Mouse (Mus musculus) lung, embryonic 14.5 days (tissue): ENCODE measurements around the gene Rhov. TPM values are rescaled to one million over a fixed set of nuclear protein-coding genes. Genes with fewer than 3 reads are reported as not detected.

Experiments used
- ATAC-seq: fragments of 200-750 bp; cut with Nextera tagmentation; 2 replicates; pipeline ENCODE4 v1.8.0; 2017; ENCODE audit warnings: mild to moderate bottlenecking, moderate TSS enrichment, moderate library complexity; ENCODE audit not compliant: insufficient read depth
- DNase-seq: peaks from one replicate; pipeline ENCODE4 v3.0.0-alpha.2; 2015
- H3K27ac ChIP-seq: fragments of 300-500 bp; sonication (generic); 2 replicates; pipeline ENCODE4 v1.5.1; 2014; ENCODE audit warnings: low read depth, mild to moderate bottlenecking, moderate library complexity
- H3K27me3 ChIP-seq: fragments of 300-500 bp; sonication (generic); 2 replicates; pipeline ENCODE4 v1.6.1; 2014; ENCODE audit warnings: low read length, control low read depth; ENCODE audit not compliant: insufficient read depth
- H3K36me3 ChIP-seq: fragments of 300-500 bp; sonication (generic); 2 replicates; pipeline ENCODE4 v1.6.1; 2014; ENCODE audit warnings: control low read depth; ENCODE audit not compliant: insufficient read depth
- H3K4me1 ChIP-seq: fragments of 300-500 bp; sonication (generic); 2 replicates; pipeline ENCODE4 v1.6.1; 2014; ENCODE audit warnings: antibody characterized with exemption, control low read depth; ENCODE audit not compliant: insufficient read depth
- H3K4me2 ChIP-seq: fragments of 300-500 bp; sonication (generic); 2 replicates; pipeline ENCODE4 v1.6.1; 2014; ENCODE audit warnings: mild to moderate bottlenecking
- H3K4me3 ChIP-seq: fragments of 300-500 bp; sonication (generic); 2 replicates; pipeline ENCODE4 v1.5.1; 2014; ENCODE audit warnings: low read depth, low read length
- H3K9ac ChIP-seq: fragments of 300-500 bp; sonication (generic); 2 replicates; pipeline ENCODE4 v1.6.1; 2014
- H3K9me3 ChIP-seq: fragments of 300-500 bp; sonication (generic); 2 replicates; pipeline ENCODE4 v1.6.1; 2016; ENCODE audit warnings: low read depth, low read length, control low read depth
- CTCF ChIP-seq: IDR thresholded peaks from 2 replicates; pipeline ENCODE4 v1.5.1; 2016; ENCODE audit warnings: antibody characterized with exemption, low read depth
- WGBS: fragments of 180-500 bp; shearing (Covaris S2); extraction: QIAGEN DNeasy Blood & Tissue Kit; methylation state at CpG from one replicate; pipeline ENCODE4 v1.1.7; 2014; 5-methylcytosine and 5-hydroxymethylcytosine counted together
- polyA plus RNA-seq: library from polyadenylated mRNA; unstranded; fragments of >200 nt; fragmentation: Nextera tagmentation; extraction: Ambion mirVana; gene quantifications from 2 replicates; pipeline ENCODE4 v1.2.1, GENCODE M21; 2014

The Rhov gene
- polyA plus RNA-seq, 1 experiment from 2014 or later = 0.24 TPM

- TF ChIP-seq CTCF = no peak
- H3K36me3 ChIP-seq = peaks cover 34% of the 10 kb centered on the region
- H3K4me1 ChIP-seq = 0 out of 2 replicates have a peak, but pooled peaks cover 9% of the 10 kb centered on the region
- 2% methylated on average over 11 of the region's 11 CpGs for WGBS
- H3K27ac ChIP-seq = peak overlapping the region; percentile 50; the same call in 1 of the 2 replicates
- peak overlapping the region; percentile 80 for H3K9ac ChIP-seq
- DNase-seq (no peak), ATAC-seq (peak; percentile 8; the same call in 1 of the 2 replicates)
- no peaks in the 10 kb centered on the region for H3K9me3 ChIP-seq
- H3K4me3 ChIP-seq = peak overlapping the region; percentile 78
- no peaks in the 10 kb centered on the region for H3K27me3 ChIP-seq
- peak overlapping the region; percentile 73 for H3K4me2 ChIP-seq
Measured at GRCm38 (mm10) chr2:119289014-119289416, 17.9 kb upstream of the Rhov start.

- peak within 1 kb of the TSS; percentile 50; the same call in 1 of the 2 replicates for H3K27ac ChIP-seq
- peak; percentile 94 for ATAC-seq
Measured at GRCm38 (mm10) chr2:119288270-119288882, 17.3 kb upstream of the Rhov start, which contains the start of gene Vps18. Vps18 (plus strand) TSS chr2:119288740.

GRCm38 (mm10) chr2:119287372-119287771 is 16.3 kb upstream of the Rhov start:
- 84% methylated on average over 5 of the region's 5 CpGs for WGBS
- ATAC-seq = no peak
- Histone ChIP-seq H3K4me2 (no peak overlapping the region), H3K4me1 (0 out of 2 replicates have a peak, but pooled peaks cover 9% of the 10 kb centered on the region), H3K27me3 (no peaks in the 10 kb centered on the region), H3K4me3 (no peak overlapping the region), H3K27ac (no peak overlapping the region), H3K36me3 (peaks cover 18% of the 10 kb centered on the region), H3K9ac (no peak overlapping the region; the same call in 1 of the 2 replicates), H3K9me3 (no peaks in the 10 kb centered on the region)
- TF ChIP-seq CTCF = no peak
- no peak for DNase-seq

More at GRCm38 (mm10) chr2:119288270-119288882, 17.3 kb upstream of the Rhov start, which contains the start of gene Vps18:
- peak; percentile 100 for TF ChIP-seq CTCF
- under 1% methylated on average over 31 of the region's 31 CpGs for WGBS
- Histone ChIP-seq H3K9me3 (no peaks in the 10 kb centered on the region), H3K27me3 (no peaks in the 10 kb centered on the region), H3K9ac (peak within 1 kb of the TSS; percentile 80), H3K36me3 (peaks cover 28% of the 10 kb centered on the region), H3K4me3 (peak within 1 kb of the TSS; percentile 78), H3K4me2 (peak within 1 kb of the TSS; percentile 73), H3K4me1 (0 out of 2 replicates have a peak, but pooled peaks cover 9% of the 10 kb centered on the region)
- DNase-seq = peak; percentile 99

- peak; percentile 72 for ATAC-seq
- Histone ChIP-seq H3K4me1 (no peaks in the 10 kb centered on the region), H3K27ac (no peak overlapping the region), H3K36me3 (no peaks in the 10 kb centered on the region), H3K9ac (no peak overlapping the region), H3K27me3 (no peaks in the 10 kb centered on the region), H3K4me3 (no peak overlapping the region), H3K4me2 (no peak overlapping the region), H3K9me3 (no peaks in the 10 kb centered on the region)
- 55% methylated on average over 7 of the region's 7 CpGs for WGBS
- TF ChIP-seq CTCF = no peak
- peak; percentile 75 for DNase-seq
Measured at GRCm38 (mm10) chr2:119281899-119282565, 11.0 kb upstream of the Rhov start.

- WGBS = 85% methylated on average over 23 of the region's 23 CpGs
- no peak for TF ChIP-seq CTCF
Measured at GRCm38 (mm10) chr2:119277810-119278209, 6.7 kb upstream of the Rhov start.

GRCm38 (mm10) chr2:119276926-119277325 is 5.9 kb upstream of the Rhov start:
- H3K4me2 ChIP-seq = no peak overlapping the region
- DNase-seq (no peak), ATAC-seq (no peak)
- no peak overlapping the region for H3K9ac ChIP-seq
- no peaks in the 10 kb centered on the region for H3K36me3 ChIP-seq
- WGBS = 78% methylated on average over 7 of the region's 7 CpGs
- H3K4me3 ChIP-seq = no peak overlapping the region
- H3K9me3 ChIP-seq = no peaks in the 10 kb centered on the region
- H3K4me1 ChIP-seq = no peaks in the 10 kb centered on the region
- no peak overlapping the region for H3K27ac ChIP-seq
- TF ChIP-seq CTCF = no peak
- H3K27me3 ChIP-seq = no peaks in the 10 kb centered on the region

More at GRCm38 (mm10) chr2:119277810-119278209, 6.7 kb upstream of the Rhov start:
- Histone ChIP-seq H3K27ac (no peak overlapping the region), H3K4me1 (no peaks in the 10 kb centered on the region), H3K9me3 (no peaks in the 10 kb centered on the region), H3K4me2 (no peak overlapping the region), H3K36me3 (no peaks in the 10 kb centered on the region), H3K4me3 (no peak overlapping the region), H3K9ac (no peak overlapping the region), H3K27me3 (no peaks in the 10 kb centered on the region)
- ATAC-seq = no peak
- no peak for DNase-seq

GRCm38 (mm10) chr2:119274126-119274525 is 3.1 kb upstream of the Rhov start:
- no peak overlapping the region for H3K9ac ChIP-seq
- H3K36me3 ChIP-seq = no peaks in the 10 kb centered on the region
- no peak for ATAC-seq
- H3K4me1 ChIP-seq = no peaks in the 10 kb centered on the region
- no peak overlapping the region for H3K4me2 ChIP-seq
- H3K27ac ChIP-seq = no peak overlapping the region
- DNase-seq = no peak
- no peaks in the 10 kb centered on the region for H3K9me3 ChIP-seq
- 70% methylated on average over 1 of the region's 1 CpGs for WGBS
- no peak for TF ChIP-seq CTCF
- no peaks in the 10 kb centered on the region for H3K27me3 ChIP-seq
- H3K4me3 ChIP-seq = no peak overlapping the region
